Comparison of ENCODE assay signal across 24 mouse cellular contexts in the genomic region with DNA sequence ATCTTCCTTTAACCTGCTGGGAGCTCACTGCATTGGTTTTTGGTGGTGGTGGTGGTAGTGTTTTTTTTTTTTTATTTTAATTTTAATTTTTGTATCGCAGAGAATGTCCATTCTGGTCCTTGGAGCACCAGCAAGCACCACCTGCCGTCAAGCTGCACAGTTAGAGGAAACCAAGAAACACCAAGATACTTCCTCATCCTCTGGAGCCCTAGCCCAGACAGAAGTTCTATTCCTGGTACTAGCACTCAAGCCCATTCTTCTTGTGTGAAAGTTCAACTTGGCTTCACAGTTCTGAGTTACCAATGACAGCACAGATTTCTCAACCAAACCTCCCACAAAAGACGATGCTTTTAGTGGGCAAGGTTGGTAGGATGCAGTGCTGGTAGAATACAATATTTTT.
DNase-seq lines count a peak whose midpoint lies in the region; ATAC-seq lines count a peak whose summit lies in the region.
"Had no signal": no experiment of that assay in that cellular context is flagged by ENCODE, and none has a peak within 500 bp of the region (broad histone marks: within the 10 kb centered on the region; RNA-seq: fewer than 3 reads in every experiment).

No protein-coding gene starts in this region.

- H3K9me3 ChIP-seq in heart, embryonic 11.5 days (replicated peaks; ENCODE audit: control insufficient read depth, low read length): no peaks in the 10 kb centered on the region
- H3K9me3 ChIP-seq: embryonic facial prominence, embryonic 13.5 days; forebrain, embryonic 12.5 days; heart, embryonic 10.5 days; heart, embryonic 15.5 days; hindbrain, embryonic 10.5 days had no signal

- ATAC-seq in granulocyte monocyte progenitor cell, adult 5-6 weeks (replicated peaks; ENCODE audit: poor library complexity, severe bottlenecking): peak; percentile 62
- ATAC-seq in monocyte, adult 5-6 weeks (replicated peaks; ENCODE audit: insufficient number of reproducible peaks, low FRiP score, low TSS enrichment, poor library complexity, severe bottlenecking): peak; percentile 49; the same call in 1 of the 2 replicates
- no peak for ATAC-seq in heart, embryonic 11.5 days (replicated peaks; ENCODE audit: insufficient number of reproducible peaks, low FRiP score, low TSS enrichment)
- ATAC-seq: forebrain, postnatal 0 days; hindbrain, embryonic 16.5 days had no signal

- H3K27ac ChIP-seq in heart, embryonic 11.5 days (ENCODE audit: low read depth, low read length): no peak overlapping the region
- H3K27ac ChIP-seq: embryonic facial prominence, embryonic 13.5 days; forebrain, embryonic 12.5 days; gastrocnemius, adult 2 months; heart, embryonic 10.5 days; heart, embryonic 15.5 days; hindbrain, embryonic 10.5 days had no signal

- H3K4me3 ChIP-seq in heart, embryonic 11.5 days (ENCODE audit: low read depth, low read length): no peak overlapping the region
- H3K4me3 ChIP-seq: embryonic facial prominence, embryonic 13.5 days; forebrain, embryonic 12.5 days; gastrocnemius, adult 2 months; heart, embryonic 10.5 days; heart, embryonic 15.5 days; hindbrain, embryonic 10.5 days had no signal

- DNase-seq in 416B (ENCODE audit: low read depth): peak; percentile 19
- peak; percentile 31 to 34 for DNase-seq in B cell, adult 2 months
- DNase-seq in ovary, postnatal 10 days (ENCODE audit: low spot score): no peak
- DNase-seq in frontal cortex, postnatal 36 days (ENCODE audit: low spot score in 2 of 2): no peak
- DNase-seq: adrenal gland, postnatal 10 days; cerebellum, adult 11-12 months; cerebellum, adult 9-10 months; cerebellum, postnatal 25 days; forebrain, postnatal 0 days; gastrocnemius, adult 2 months; gastrocnemius, postnatal 25 days; heart, adult 11 months; heart, postnatal 14 days; kidney, adult 11 months had no signal

- 84% methylated on average over 3 of the region's 3 CpGs for WGBS in heart, embryonic 11.5 days (ENCODE audit: insufficient replicate concordance)

- no peaks in the 10 kb centered on the region for H3K36me3 ChIP-seq in heart, embryonic 11.5 days (ENCODE audit: control insufficient read depth, insufficient read depth, low read length)
- H3K36me3 ChIP-seq: embryonic facial prominence, embryonic 13.5 days; forebrain, embryonic 12.5 days; G1E; heart, embryonic 10.5 days; heart, embryonic 15.5 days; hindbrain, embryonic 10.5 days had no signal

- H3K4me1 ChIP-seq in heart, embryonic 11.5 days (ENCODE audit: control insufficient read depth, insufficient read depth, low read length): no peaks in the 10 kb centered on the region
- H3K4me1 ChIP-seq: forebrain, embryonic 12.5 days; heart, embryonic 10.5 days; heart, embryonic 15.5 days; hindbrain, embryonic 10.5 days had no signal

- H3K27me3 ChIP-seq in heart, embryonic 11.5 days (ENCODE audit: control insufficient read depth, insufficient read depth, low read length): no peaks in the 10 kb centered on the region
- H3K27me3 ChIP-seq: embryonic facial prominence, embryonic 13.5 days; forebrain, embryonic 12.5 days; heart, embryonic 15.5 days had no signal

- no peak overlapping the region for H3K4me2 ChIP-seq in heart, embryonic 11.5 days
- H3K4me2 ChIP-seq: embryonic facial prominence, embryonic 13.5 days; forebrain, embryonic 12.5 days; heart, embryonic 15.5 days had no signal

- H3K9ac ChIP-seq in heart, embryonic 11.5 days (ENCODE audit: low read depth, low read length): no peak overlapping the region
- H3K9ac ChIP-seq: embryonic facial prominence, embryonic 13.5 days; forebrain, embryonic 12.5 days; forebrain, postnatal 0 days; heart, embryonic 15.5 days had no signal

Comparison
In these comparisons a context has a peak if more than half of its experiments do, and no peak if none do; other contexts are left out.
1. DNase-seq: peak in 416B (single experiment) and B cell, adult 2 months (2 of 2); none in ovary, postnatal 10 days (single experiment) and frontal cortex, postnatal 36 days (0 of 2).